Mouse (Mus musculus) embryonic facial prominence, embryonic 13.5 days (tissue): ENCODE results near the gene Maip1. TPM values are rescaled to one million over a fixed set of nuclear protein-coding genes. Genes with fewer than 3 reads are reported as not detected.
A peak's percentile ranks its signal among the peaks of the same experiment; 100 is the strongest.

Experiments
- ATAC-seq: fragments of 200-750 bp; cut with Nextera tagmentation; 2 replicates; pipeline ENCODE4 v1.8.0; 2017; ENCODE audit warnings: low read depth; ENCODE audit not compliant: insufficient number of reproducible peaks, insufficient read depth, low FRiP score, low TSS enrichment
- H3K27ac ChIP-seq: fragments of 300-500 bp; sonication (generic); 2 replicates; pipeline ENCODE4 v1.5.1; 2015; ENCODE audit warnings: moderate library complexity, mild to moderate bottlenecking, inconsistent platforms
- H3K27me3 ChIP-seq: fragments of 300-500 bp; sonication (generic); 2 replicates; pipeline ENCODE4 v1.6.1; 2015; ENCODE audit warnings: mild to moderate bottlenecking, inconsistent platforms
- H3K36me3 ChIP-seq: fragments of 300-500 bp; sonication (generic); 2 replicates; pipeline ENCODE4 v1.6.1; 2015; ENCODE audit warnings: mild to moderate bottlenecking, inconsistent platforms
- H3K4me1 ChIP-seq: fragments of 300-500 bp; sonication (generic); 2 replicates; pipeline ENCODE4 v1.6.1; 2015; ENCODE audit warnings: inconsistent platforms
- H3K4me2 ChIP-seq: fragments of 300-500 bp; sonication (generic); 2 replicates; pipeline ENCODE4 v1.6.1; 2015; ENCODE audit warnings: moderate library complexity, mild to moderate bottlenecking, inconsistent platforms
- H3K4me3 ChIP-seq: fragments of 300-500 bp; sonication (generic); 2 replicates; pipeline ENCODE4 v1.5.1; 2015; ENCODE audit warnings: mild to moderate bottlenecking, inconsistent platforms
- H3K9ac ChIP-seq: fragments of 300-500 bp; sonication (generic); 2 replicates; pipeline ENCODE4 v1.6.1; 2015; ENCODE audit warnings: mild to moderate bottlenecking, inconsistent platforms
- H3K9me3 ChIP-seq: fragments of 300-500 bp; sonication (generic); 2 replicates; pipeline ENCODE4 v1.6.1; 2016; ENCODE audit warnings: inconsistent platforms
- WGBS: fragments of 180-500 bp; shearing (Covaris S2); methylation state at CpG from one replicate; pipeline ENCODE4 v1.1.7; 2015; ENCODE audit warnings: mixed read lengths; 5-methylcytosine and 5-hydroxymethylcytosine counted together
- polyA plus RNA-seq: library from polyadenylated mRNA; unstranded; fragments of >200 nt; fragmentation: Nextera tagmentation; extraction: Ambion mirVana; gene quantifications from 2 replicates; pipeline ENCODE4 v1.2.1, GENCODE M21; 2015

The Maip1 gene
- polyA plus RNA-seq: 17.5 and 18.4 TPM in 2 replicates

DNA sequence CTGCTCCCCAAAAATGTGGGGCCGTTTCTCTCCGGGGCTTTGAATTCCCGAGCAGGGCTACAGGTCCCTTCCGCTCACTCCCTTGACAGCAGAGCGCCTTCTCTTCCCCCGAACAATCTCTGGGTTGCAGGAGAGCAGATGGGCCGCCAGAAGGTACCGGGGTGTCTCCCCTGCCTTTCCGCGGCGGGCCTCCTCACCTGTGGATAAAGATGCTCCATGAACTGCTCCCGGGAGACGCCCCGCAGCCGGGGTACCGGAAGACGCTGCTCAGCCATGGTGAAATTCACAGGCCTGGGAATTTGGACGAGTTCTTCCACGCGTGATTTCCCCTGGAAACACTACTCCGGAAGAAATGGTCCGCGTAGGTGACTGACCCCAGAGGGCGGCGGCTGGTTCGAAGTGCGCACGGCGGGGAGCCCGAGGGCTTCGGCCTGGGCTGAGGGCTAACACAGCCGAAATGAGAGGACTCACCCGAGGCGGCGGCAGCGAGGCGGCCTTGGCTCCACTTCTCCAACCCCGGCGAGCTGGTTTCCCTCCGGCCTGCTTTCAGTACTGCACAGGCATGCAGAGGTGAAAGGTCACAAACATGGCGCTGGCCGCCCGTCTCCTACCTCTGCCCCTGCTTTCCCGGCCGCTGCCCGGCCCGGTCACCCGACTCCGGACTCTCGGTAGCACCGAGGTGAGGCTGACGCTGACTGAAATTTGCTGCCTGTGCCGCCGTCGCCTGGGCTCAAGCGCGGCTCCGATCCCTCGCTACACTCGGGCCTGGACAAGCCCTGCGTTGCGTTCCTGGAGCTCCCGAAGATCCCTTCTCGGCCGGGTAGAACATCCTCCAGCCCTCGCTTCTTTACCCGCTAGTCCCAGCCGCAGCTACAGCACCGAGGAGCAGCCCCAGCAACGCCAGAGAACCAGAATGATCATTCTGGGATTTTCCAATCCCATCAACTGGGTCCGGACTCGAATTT lies at the start of gene Maip1, which contains the start of gene Tyw5:
Gene Maip1, plus strand, starts transcription at position 142 of the 965 bp plus-strand sequence.
Gene Tyw5, minus strand, starts transcription at position 915 of the 965 bp plus-strand sequence.
- Histone ChIP-seq H3K4me1 (peaks cover 25% of the 10 kb centered on the region), H3K27me3 (no peaks in the 10 kb centered on the region), H3K27ac (peak within 1 kb of the TSS; percentile 94), H3K4me3 (peak within 1 kb of the TSS; percentile 93), H3K36me3 (peaks cover 11% of the 10 kb centered on the region; the same call in 1 of the 2 replicates), H3K9me3 (no peaks in the 10 kb centered on the region), H3K4me2 (peak within 1 kb of the TSS; percentile 89), H3K9ac (peak within 1 kb of the TSS; percentile 94)
- ATAC-seq: peak; percentile 85
- under 1% methylated on average over 72 of the region's 72 CpGs for WGBS

GRCm38 (mm10) chr1:57358546-57358945 lies 47.6 kb upstream of the Maip1 start:
- 33% methylated on average over 5 of the region's 5 CpGs for whole genome bisulfite sequencing
- no peak overlapping the region for H3K27ac ChIP-seq
- H3K36me3 ChIP-seq: no peaks in the 10 kb centered on the region
- no peak for ATAC-seq
- no peaks in the 10 kb centered on the region for H3K9me3 ChIP-seq
- H3K4me3 ChIP-seq: no peak overlapping the region
- no peaks in the 10 kb centered on the region for H3K27me3 ChIP-seq
- no peak overlapping the region for H3K9ac ChIP-seq
- peaks cover 9% of the 10 kb centered on the region; the same call in 1 of the 2 replicates for H3K4me1 ChIP-seq
- H3K4me2 ChIP-seq: no peak overlapping the region

- H3K4me2 ChIP-seq: no peak overlapping the region
- 86% methylated on average over 3 of the region's 3 CpGs for WGBS
- H3K27ac ChIP-seq: no peak overlapping the region
- H3K4me3 ChIP-seq: no peak overlapping the region
- no peaks in the 10 kb centered on the region for H3K27me3 ChIP-seq
- H3K9ac ChIP-seq: no peak overlapping the region
- no peaks in the 10 kb centered on the region for H3K9me3 ChIP-seq
- no peaks in the 10 kb centered on the region for H3K36me3 ChIP-seq
- ATAC-seq: no peak
- H3K4me1 ChIP-seq: no peaks in the 10 kb centered on the region
These were observed 38.7 kb upstream of the Maip1 start for GRCm38 (mm10) chr1:57367446-57367845.

DNA sequence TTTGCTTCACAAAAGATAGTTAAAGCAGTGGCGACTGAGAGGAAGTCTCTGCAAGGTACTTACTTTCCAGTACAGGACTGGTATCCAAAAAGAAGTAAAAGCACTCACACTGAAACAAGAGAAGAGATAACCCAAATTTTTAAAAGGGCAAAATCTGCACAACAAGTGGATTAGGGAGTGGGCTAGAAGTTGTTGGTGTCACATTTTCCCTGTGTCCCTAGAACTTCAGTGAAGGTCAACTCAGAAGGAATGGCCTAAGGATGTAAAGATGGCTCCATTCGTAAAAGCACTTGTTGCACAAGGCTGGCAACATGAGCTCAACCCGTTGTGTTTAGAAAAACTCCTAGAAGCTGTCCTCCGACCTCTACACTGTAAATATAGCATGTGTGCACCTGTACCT lies 37.0 kb upstream of the Maip1 start:
- no peaks in the 10 kb centered on the region for H3K27me3 ChIP-seq
- WGBS: 87% methylated on average over 4 of the region's 4 CpGs
- no peak for ATAC-seq
- no peak overlapping the region for H3K9ac ChIP-seq
- no peak overlapping the region for H3K27ac ChIP-seq
- H3K4me2 ChIP-seq: no peak overlapping the region
- H3K36me3 ChIP-seq: no peaks in the 10 kb centered on the region
- no peaks in the 10 kb centered on the region for H3K9me3 ChIP-seq
- no peaks in the 10 kb centered on the region for H3K4me1 ChIP-seq
- no peak overlapping the region for H3K4me3 ChIP-seq

DNA sequence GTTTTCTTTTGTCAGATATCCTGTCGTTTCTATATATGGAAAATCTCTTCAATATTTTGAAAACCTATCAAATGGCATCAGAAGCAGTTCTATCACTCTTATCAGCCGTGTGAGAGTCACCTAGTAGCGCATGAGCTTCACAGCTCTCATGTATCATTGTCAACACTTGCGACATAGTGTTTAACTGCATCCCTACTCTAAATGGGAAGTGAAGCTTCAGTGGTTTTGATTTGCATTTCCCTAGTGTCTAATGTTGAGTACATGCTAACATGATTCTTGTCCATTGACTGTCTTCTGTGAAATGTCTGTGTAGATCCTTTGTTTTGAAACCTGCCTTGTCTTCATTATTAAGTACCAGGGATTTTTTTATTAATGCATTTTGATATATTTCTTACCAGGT lies 35.7 kb upstream of the Maip1 start:
- no peak for ATAC-seq
- no peak overlapping the region for H3K9ac ChIP-seq
- H3K4me1 ChIP-seq: no peaks in the 10 kb centered on the region
- no peak overlapping the region for H3K4me2 ChIP-seq
- H3K27ac ChIP-seq: no peak overlapping the region
- no peak overlapping the region for H3K4me3 ChIP-seq
- no peaks in the 10 kb centered on the region for H3K27me3 ChIP-seq
- 87% methylated on average over 4 of the region's 4 CpGs for WGBS
- no peaks in the 10 kb centered on the region for H3K9me3 ChIP-seq
- H3K36me3 ChIP-seq: no peaks in the 10 kb centered on the region

DNA sequence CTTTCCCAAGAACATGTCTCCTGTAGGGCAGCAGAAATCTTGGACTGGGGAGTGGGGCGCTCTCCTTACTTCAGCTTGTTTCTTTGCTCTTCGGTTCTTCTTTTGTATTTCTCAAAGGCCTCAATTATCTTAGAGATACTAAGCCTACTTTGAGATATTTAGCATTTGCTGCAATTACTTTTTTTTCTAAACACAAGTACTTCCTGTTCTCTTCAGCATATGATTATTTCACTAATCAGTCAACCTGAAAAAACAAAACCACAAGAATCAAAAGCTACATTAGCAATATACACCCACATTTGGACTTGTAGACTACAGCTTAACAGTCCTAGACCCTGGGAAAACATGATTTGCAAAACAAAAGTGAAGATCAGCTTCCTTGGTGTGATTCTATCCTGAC lies 30.9 kb upstream of the Maip1 start:
- no peak for ATAC-seq
- Histone ChIP-seq H3K9ac (no peak overlapping the region), H3K36me3 (no peaks in the 10 kb centered on the region), H3K4me1 (peaks cover 5% of the 10 kb centered on the region), H3K4me3 (no peak overlapping the region), H3K27me3 (no peaks in the 10 kb centered on the region), H3K4me2 (no peak overlapping the region), H3K27ac (no peak overlapping the region), H3K9me3 (no peaks in the 10 kb centered on the region)
- 90% methylated on average over 2 of the region's 2 CpGs for WGBS

- H3K4me3 ChIP-seq: peak overlapping the region; percentile 93
- 67% methylated on average over 6 of the region's 6 CpGs for WGBS
- no peak for ATAC-seq
- H3K4me1 ChIP-seq: peaks cover 5% of the 10 kb centered on the region
- H3K9ac ChIP-seq: peak overlapping the region; percentile 94; the same call in 1 of the 2 replicates
- H3K27ac ChIP-seq: no peak overlapping the region
- peak overlapping the region; percentile 93 for H3K4me2 ChIP-seq
- H3K27me3 ChIP-seq: no peaks in the 10 kb centered on the region
- no peaks in the 10 kb centered on the region for H3K36me3 ChIP-seq
- no peaks in the 10 kb centered on the region for H3K9me3 ChIP-seq
These were observed 29.3 kb upstream of the Maip1 start for GRCm38 (mm10) chr1:57376806-57377205.

- Histone ChIP-seq H3K9ac (peak within 1 kb of the TSS; percentile 94), H3K4me1 (peaks cover 5% of the 10 kb centered on the region), H3K4me3 (peak within 1 kb of the TSS; percentile 93), H3K36me3 (no peaks in the 10 kb centered on the region), H3K4me2 (peak within 1 kb of the TSS; percentile 93), H3K27ac (peak within 1 kb of the TSS; percentile 72; the same call in 1 of the 2 replicates), H3K9me3 (no peaks in the 10 kb centered on the region), H3K27me3 (no peaks in the 10 kb centered on the region)
- ATAC-seq: peak; percentile 94
- under 1% methylated on average over 81 of the region's 81 CpGs for WGBS
These were observed 28.5 kb upstream of the Maip1 start, which contains the start of gene 1700066M21Rik for GRCm38 (mm10) chr1:57377376-57378341. Gene 1700066M21Rik (plus strand): TSS chr1:57377620.

DNA sequence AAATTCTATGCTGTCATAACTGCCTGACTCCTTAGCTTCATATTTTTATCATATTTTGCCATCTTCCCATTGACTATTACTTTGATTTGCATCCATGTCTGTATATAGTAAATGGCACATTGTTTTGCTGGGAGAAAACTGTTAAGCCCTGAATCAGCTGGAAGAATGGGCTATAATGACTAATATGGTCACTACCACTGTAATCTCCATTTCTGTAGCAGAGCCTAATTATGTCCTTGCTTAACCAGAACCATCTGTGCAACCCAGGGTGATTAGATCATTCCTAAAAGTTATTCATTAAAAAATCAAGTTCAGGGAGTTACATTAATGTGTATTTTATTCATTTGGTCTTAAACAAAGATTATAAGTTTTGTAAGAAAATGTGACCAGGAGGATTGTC lies 19.6 kb upstream of the Maip1 start:
- no peak for ATAC-seq
- Histone ChIP-seq H3K4me3 (no peak overlapping the region), H3K4me1 (no peaks in the 10 kb centered on the region), H3K27ac (no peak overlapping the region), H3K36me3 (peaks cover 26% of the 10 kb centered on the region), H3K27me3 (no peaks in the 10 kb centered on the region), H3K9me3 (no peaks in the 10 kb centered on the region), H3K9ac (no peak overlapping the region), H3K4me2 (no peak overlapping the region)

- WGBS: 83% methylated on average over 2 of the region's 2 CpGs
- H3K27me3 ChIP-seq: no peaks in the 10 kb centered on the region
- no peak overlapping the region for H3K27ac ChIP-seq
- H3K4me3 ChIP-seq: no peak overlapping the region
- H3K4me1 ChIP-seq: no peaks in the 10 kb centered on the region
- H3K4me2 ChIP-seq: no peak overlapping the region
- H3K9me3 ChIP-seq: no peaks in the 10 kb centered on the region
- H3K9ac ChIP-seq: no peak overlapping the region
- no peak for ATAC-seq
- peaks cover 31% of the 10 kb centered on the region for H3K36me3 ChIP-seq
These were observed 18.3 kb upstream of the Maip1 start for GRCm38 (mm10) chr1:57387876-57388275.

DNA sequence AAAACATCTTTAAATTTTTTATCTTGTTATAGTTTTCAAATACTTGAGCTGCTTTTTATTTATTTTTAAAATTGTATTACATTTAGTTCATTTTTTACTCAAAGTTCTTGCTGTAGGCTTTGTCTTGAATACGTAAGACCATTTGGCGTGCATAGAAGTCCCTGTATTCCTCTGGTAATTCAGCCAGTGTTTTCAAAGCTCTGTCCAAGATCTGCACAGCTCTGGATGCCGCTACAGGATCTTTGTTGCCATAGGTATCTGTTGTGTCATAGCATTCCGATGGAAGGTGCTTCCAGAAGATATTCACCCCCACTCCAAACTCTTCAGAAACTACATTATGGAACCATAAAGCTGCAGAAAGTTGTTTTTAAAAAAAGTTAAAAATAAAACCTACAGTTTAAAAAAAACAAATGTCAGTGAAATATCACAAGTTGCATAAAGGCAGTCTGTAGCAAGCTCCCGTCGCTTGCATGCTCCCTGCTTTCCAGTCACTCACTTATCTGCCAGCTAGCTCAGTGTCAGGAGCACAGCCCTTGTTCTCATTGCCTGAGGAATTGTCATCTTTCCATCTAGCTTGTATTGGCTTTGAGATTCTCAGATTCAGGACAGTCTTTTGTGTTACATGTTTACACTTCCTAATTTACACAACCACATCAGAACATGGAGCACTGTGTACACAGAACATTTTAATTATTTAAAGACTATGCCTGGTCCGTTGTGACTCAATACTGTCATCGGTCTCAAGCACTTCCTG lies 17.5 kb upstream of the Maip1 start:
- Histone ChIP-seq H3K4me1 (no peaks in the 10 kb centered on the region), H3K36me3 (peaks cover 38% of the 10 kb centered on the region), H3K27me3 (no peaks in the 10 kb centered on the region), H3K4me2 (no peak overlapping the region), H3K9me3 (no peaks in the 10 kb centered on the region), H3K27ac (no peak overlapping the region), H3K4me3 (no peak overlapping the region), H3K9ac (no peak overlapping the region)
- WGBS: 85% methylated on average over 8 of the region's 8 CpGs
- no peak for ATAC-seq
